Comparison of ENCODE assay signal across 20 mouse cellular contexts in genomic region chr4:140656529-140656928, GRCm38 (mm10). TPM values are rescaled to one million over a fixed set of nuclear protein-coding genes. Genes with fewer than 3 reads are reported as not detected.
A peak's percentile ranks its signal among the peaks of the same experiment; 100 is the strongest.
DNase-seq lines count a peak whose midpoint lies in the region; ATAC-seq and TF ChIP-seq lines count a peak whose summit lies in the region.
"Had no signal": no experiment of that assay in that cellular context is flagged by ENCODE, and none has a peak within 500 bp of the region (broad histone marks: within the 10 kb centered on the region; RNA-seq: fewer than 3 reads in every experiment).

No protein-coding gene starts in this region.

- intact Hi-C loops in gastrocnemius, adult 2 months (cut with DNase I), result no loop called here
- intact Hi-C loops in gastrocnemius, postnatal 14 days (cut with DNase I; ENCODE audit: low total_unique reads), result no loop called here

- no peak overlapping the region for H3K9ac ChIP-seq in midbrain, embryonic 14.5 days (replicated peaks; ENCODE audit: low read length)
- H3K9ac ChIP-seq in midbrain, embryonic 16.5 days (ENCODE audit: low read depth, low read length), result no peak overlapping the region
- H3K9ac ChIP-seq in neural tube, embryonic 15.5 days (replicated peaks), result no peak overlapping the region
- no peak overlapping the region for H3K9ac ChIP-seq in liver, postnatal 0 days (replicated peaks)
- H3K9ac ChIP-seq: embryonic facial prominence, embryonic 13.5 days; heart, embryonic 15.5 days; neural tube, embryonic 12.5 days had no signal

- H3K9me3 ChIP-seq in midbrain, embryonic 14.5 days (ENCODE audit: control insufficient read depth, low read length), result no peaks in the 10 kb centered on the region
- no peaks in the 10 kb centered on the region for H3K9me3 ChIP-seq in midbrain, embryonic 16.5 days (replicated peaks; ENCODE audit: control insufficient read depth, low read length, poor library complexity, severe bottlenecking)
- no peaks in the 10 kb centered on the region for H3K9me3 ChIP-seq in neural tube, embryonic 15.5 days (replicated peaks)
- H3K9me3 ChIP-seq in liver, postnatal 0 days (ENCODE audit: low read length), result no peaks in the 10 kb centered on the region
- H3K9me3 ChIP-seq: embryonic facial prominence, embryonic 13.5 days; heart, embryonic 15.5 days; neural tube, embryonic 12.5 days had no signal

- no peaks in the 10 kb centered on the region for H3K36me3 ChIP-seq in midbrain, embryonic 14.5 days (ENCODE audit: control insufficient read depth, insufficient read depth, low read length)
- H3K36me3 ChIP-seq in midbrain, embryonic 16.5 days (ENCODE audit: control insufficient read depth, insufficient read depth, low read length), result no peaks in the 10 kb centered on the region
- H3K36me3 ChIP-seq in neural tube, embryonic 15.5 days, result no peaks in the 10 kb centered on the region
- H3K36me3 ChIP-seq in liver, postnatal 0 days (replicated peaks; ENCODE audit: insufficient read depth, low read length), result no peaks in the 10 kb centered on the region
- H3K36me3 ChIP-seq: embryonic facial prominence, embryonic 13.5 days; heart, embryonic 15.5 days; neural tube, embryonic 12.5 days had no signal

- no peak for TF ChIP-seq EP300 in liver, postnatal 0 days (IDR thresholded peaks at IDR 0.05; ENCODE audit: low read depth)

- ATAC-seq in midbrain, embryonic 14.5 days (ENCODE audit: low FRiP score, low TSS enrichment), result no peak
- no peak for ATAC-seq in midbrain, embryonic 16.5 days
- no peak for ATAC-seq in neural tube, embryonic 15.5 days (ENCODE audit: low FRiP score)
- ATAC-seq in liver, postnatal 0 days, result no peak

- H3K27ac ChIP-seq in gastrocnemius, adult 2 months, result peak overlapping the region; percentile 46
- peak overlapping the region; percentile 91 for H3K27ac ChIP-seq in midbrain, embryonic 14.5 days (replicated peaks; ENCODE audit: low read depth, low read length)
- H3K27ac ChIP-seq in midbrain, embryonic 16.5 days (ENCODE audit: low read length), result no peak overlapping the region
- H3K27ac ChIP-seq in neural tube, embryonic 15.5 days (replicated peaks), result 0 out of 2 replicates have a peak overlapping the region, but pooled peaks have one; percentile 81
- H3K27ac ChIP-seq in liver, postnatal 0 days (ENCODE audit: low read depth), result no peak overlapping the region
- H3K27ac ChIP-seq: embryonic facial prominence, embryonic 13.5 days had no signal

- H3K4me1 ChIP-seq in midbrain, embryonic 14.5 days (ENCODE audit: control insufficient read depth, insufficient read depth, low read length), result peaks cover 17% of the 10 kb centered on the region
- peaks cover 11% of the 10 kb centered on the region; the same call in 1 of the 2 replicates for H3K4me1 ChIP-seq in midbrain, embryonic 16.5 days (ENCODE audit: control insufficient read depth, insufficient read depth, low read length)
- peaks cover 24% of the 10 kb centered on the region for H3K4me1 ChIP-seq in neural tube, embryonic 15.5 days
- peaks cover 8% of the 10 kb centered on the region; the same call in 1 of the 2 replicates for H3K4me1 ChIP-seq in liver, postnatal 0 days (ENCODE audit: insufficient read depth)

- DNase-seq in gastrocnemius, adult 2 months, result no peak
- no peak for DNase-seq in gastrocnemius, postnatal 14 days
- DNase-seq in midbrain, embryonic 14.5 days, result no peak
- peak; percentile 75 for DNase-seq in fibroblast of lung, adult 2 months (ENCODE audit: low read depth)
- no peak for DNase-seq in liver, postnatal 0 days
- no peak for DNase-seq in kidney, postnatal 14 days
- DNase-seq: adrenal gland, adult 8-10 months; cerebellum, adult 18-20 months; heart, adult 11 months; kidney, adult 18-20 months; kidney, postnatal 10 days; layer of hippocampus, adult 9-11 months; liver; lung, adult 18-20 months; thymus, postnatal 14 days had no signal

- H3K27me3 ChIP-seq in midbrain, embryonic 14.5 days (ENCODE audit: control insufficient read depth, insufficient read depth, low read length), result no peaks in the 10 kb centered on the region
- no peaks in the 10 kb centered on the region for H3K27me3 ChIP-seq in midbrain, embryonic 16.5 days (ENCODE audit: control insufficient read depth, insufficient read depth, low read depth, low read length)
- no peaks in the 10 kb centered on the region for H3K27me3 ChIP-seq in neural tube, embryonic 15.5 days (replicated peaks)
- no peaks in the 10 kb centered on the region for H3K27me3 ChIP-seq in liver, postnatal 0 days (ENCODE audit: insufficient read depth, low read length)
- H3K27me3 ChIP-seq: embryonic facial prominence, embryonic 13.5 days; heart, embryonic 15.5 days; neural tube, embryonic 12.5 days had no signal

- 69% methylated on average over 8 of the region's 8 CpGs for WGBS in midbrain, embryonic 14.5 days
- 62% methylated on average over 8 of the region's 8 CpGs for WGBS in midbrain, embryonic 16.5 days
- WGBS in neural tube, embryonic 15.5 days, result 62% methylated on average over 8 of the region's 8 CpGs
- 77% methylated on average over 8 of the region's 8 CpGs for WGBS in liver, postnatal 0 days (ENCODE audit: insufficient replicate concordance)

- TF ChIP-seq CTCF in gastrocnemius, adult 2 months (IDR thresholded peaks at IDR 0.05), result no peak
- TF ChIP-seq CTCF in liver, postnatal 0 days (IDR thresholded peaks at IDR 0.05; ENCODE audit: low read depth), result no peak

- no peak overlapping the region for H3K4me2 ChIP-seq in midbrain, embryonic 14.5 days (ENCODE audit: low read length)
- H3K4me2 ChIP-seq in midbrain, embryonic 16.5 days (ENCODE audit: low read length), result no peak overlapping the region
- H3K4me2 ChIP-seq in neural tube, embryonic 15.5 days, result no peak overlapping the region
- H3K4me2 ChIP-seq in liver, postnatal 0 days (ENCODE audit: low read depth, low read length), result no peak overlapping the region
- H3K4me2 ChIP-seq: embryonic facial prominence, embryonic 13.5 days; heart, embryonic 15.5 days had no signal

- H3K4me3 ChIP-seq in gastrocnemius, adult 2 months, result no peak overlapping the region
- no peak overlapping the region for H3K4me3 ChIP-seq in midbrain, embryonic 14.5 days (replicated peaks; ENCODE audit: low read depth, low read length)
- H3K4me3 ChIP-seq in midbrain, embryonic 16.5 days (ENCODE audit: low read depth, low read length), result no peak overlapping the region
- H3K4me3 ChIP-seq in neural tube, embryonic 15.5 days (replicated peaks), result no peak overlapping the region
- no peak overlapping the region for H3K4me3 ChIP-seq in liver, postnatal 0 days (ENCODE audit: low read depth, low read length)
- H3K4me3 ChIP-seq: embryonic facial prominence, embryonic 13.5 days; heart, embryonic 15.5 days; neural tube, embryonic 12.5 days had no signal

RNA-seq across cellular contexts. Expression of gene Arhgef10l, which starts 9.3 kb away (rescaled TPM):
- total RNA-seq in gastrocnemius, adult 2 months (2021), result 10 to 100 TPM; 50.9 to 66.3 TPM
- 10 to 100 TPM; 39.2 to 49.0 TPM for total RNA-seq in gastrocnemius, postnatal 14 days (2021)
- polyA plus RNA-seq in midbrain, embryonic 14.5 days (2014; fragmentation: Nextera tagmentation; extraction: Ambion mirVana), result 18.7 and 24.6 TPM in 2 replicates
- 24.5 and 27.8 TPM in 2 replicates for polyA plus RNA-seq in midbrain, embryonic 16.5 days (2015; fragmentation: Nextera tagmentation; extraction: Ambion mirVana)
- polyA plus RNA-seq in neural tube, embryonic 15.5 days (2015; fragmentation: Nextera tagmentation; extraction: Ambion mirVana), result 23.6 and 26.4 TPM in 2 replicates
- polyA plus RNA-seq in liver, postnatal 0 days (2015; fragmentation: Nextera tagmentation; extraction: Ambion mirVana), result 6.3 and 7.6 TPM in 2 replicates

RNA-seq across cellular contexts. Expression of gene Rcc2, which starts 43.8 kb away (rescaled TPM):
- total RNA-seq in gastrocnemius, adult 2 months (2021), result 1 to 10 TPM; 5.9 to 8.8 TPM
- 10 to 100 TPM; 14.2 to 19.3 TPM for total RNA-seq in gastrocnemius, postnatal 14 days (2021)
- polyA plus RNA-seq in midbrain, embryonic 14.5 days (2014; fragmentation: Nextera tagmentation; extraction: Ambion mirVana), result 21.2 and 21.5 TPM in 2 replicates
- 9.7 and 11.5 TPM in 2 replicates for polyA plus RNA-seq in midbrain, embryonic 16.5 days (2015; fragmentation: Nextera tagmentation; extraction: Ambion mirVana)
- polyA plus RNA-seq in neural tube, embryonic 15.5 days (2015; fragmentation: Nextera tagmentation; extraction: Ambion mirVana), result 16.7 and 16.8 TPM in 2 replicates
- 15.1 TPM in 2 replicates for polyA plus RNA-seq in liver, postnatal 0 days (2015; fragmentation: Nextera tagmentation; extraction: Ambion mirVana)

Comparison
In these comparisons a context has a peak if more than half of its experiments do, and no peak if none do; other contexts are left out.
1. H3K27ac ChIP-seq: peak in gastrocnemius, adult 2 months (single experiment), midbrain, embryonic 14.5 days (single experiment) and neural tube, embryonic 15.5 days (single experiment); none in midbrain, embryonic 16.5 days (single experiment) and liver, postnatal 0 days (single experiment).